Mouse (Mus musculus) right cerebral cortex, postnatal 14 days (tissue): ENCODE data around the gene Pou4f2.

Experiments
- DNase-seq: peaks from one replicate; pipeline ENCODE4 v3.0.0; 2022

Pou4f2 gene

GRCm38 (mm10) chr8:78390756-78391155 lies 45.7 kb downstream of the Pou4f2 start:
- no peak for DNase-seq
